Mouse (Mus musculus) midbrain, postnatal 0 days (tissue): ENCODE results near the gene Polr2g. TPM values are rescaled to one million over a fixed set of nuclear protein-coding genes. Genes with fewer than 3 reads are reported as not detected.

ENCODE experiments used
- ATAC-seq: fragments of 200-750 bp; cut with Nextera tagmentation; 2 replicates; pipeline ENCODE4 v1.8.0; 2017; ENCODE audit warnings: moderate number of reproducible peaks, mild to moderate bottlenecking, moderate TSS enrichment, moderate library complexity; ENCODE audit not compliant: low FRiP score
- DNase-seq: peaks from one replicate; pipeline ENCODE4 v3.0.0-alpha.2; 2015; ENCODE audit warnings: low spot score
- H3K27ac ChIP-seq: fragments of 300-500 bp; sonication (generic); 2 replicates; pipeline ENCODE4 v1.5.1; 2014; ENCODE audit warnings: low read depth, mild to moderate bottlenecking, low read length, mixed read lengths
- H3K27me3 ChIP-seq: fragments of 300-500 bp; sonication (generic); 2 replicates; pipeline ENCODE4 v1.6.1; 2014; ENCODE audit warnings: low read length, control low read depth, mixed read lengths; ENCODE audit not compliant: insufficient read depth
- H3K36me3 ChIP-seq: fragments of 300-500 bp; sonication (generic); 2 replicates; pipeline ENCODE4 v1.6.1; 2014; ENCODE audit warnings: low read length, control low read depth, mixed read lengths; ENCODE audit not compliant: insufficient read depth
- H3K4me1 ChIP-seq: fragments of 300-500 bp; sonication (generic); 2 replicates; pipeline ENCODE4 v1.6.1; 2014; ENCODE audit warnings: mild to moderate bottlenecking, control low read depth, antibody characterized with exemption, low read length, mixed read lengths; ENCODE audit not compliant: insufficient read depth
- H3K4me2 ChIP-seq: fragments of 300-500 bp; sonication (generic); 2 replicates; pipeline ENCODE4 v1.6.1; 2014; ENCODE audit warnings: low read depth, mild to moderate bottlenecking, low read length, mixed read lengths; ENCODE audit not compliant: poor library complexity, severe bottlenecking
- H3K4me3 ChIP-seq: fragments of 300-500 bp; sonication (generic); 2 replicates; pipeline ENCODE4 v1.5.1; 2014; ENCODE audit warnings: low read depth, mild to moderate bottlenecking, low read length, moderate library complexity
- H3K9ac ChIP-seq: fragments of 300-500 bp; sonication (generic); replicated peaks from 2 replicates; pipeline ENCODE4 v1.6.1; 2014; ENCODE audit warnings: mild to moderate bottlenecking, low read length, moderate library complexity, mixed read lengths; ENCODE audit not compliant: poor library complexity, severe bottlenecking
- H3K9me3 ChIP-seq: fragments of 300-500 bp; sonication (generic); 2 replicates; pipeline ENCODE4 v1.6.1; 2016; ENCODE audit warnings: low read length, control low read depth
- CTCF ChIP-seq: IDR thresholded peaks from 2 replicates; pipeline ENCODE4 v1.5.1; 2016; ENCODE audit warnings: antibody characterized with exemption, mild to moderate bottlenecking
- WGBS: fragments of 180-500 bp; shearing (Covaris S2); extraction: QIAGEN DNeasy Blood & Tissue Kit; methylation state at CpG from one replicate; pipeline ENCODE4 v1.1.7; 2014; 5-methylcytosine and 5-hydroxymethylcytosine counted together
- polyA plus RNA-seq: library from polyadenylated mRNA; unstranded; fragments of >200 nt; fragmentation: Nextera tagmentation; extraction: Ambion mirVana; gene quantifications from 2 replicates; pipeline ENCODE4 v1.2.1, GENCODE M21; 2015
- total RNA-seq: library from RNA; depleted of rRNA; stranded (reverse); fragments of >200 nt; gene quantifications from 2 replicates; pipeline ENCODE4 v1.2.3, GENCODE M21; 2014

Polr2g gene
- total and polyA plus RNA-seq, 2 experiments from 2014 or later, result 67.2 to 163 TPM

DNA sequence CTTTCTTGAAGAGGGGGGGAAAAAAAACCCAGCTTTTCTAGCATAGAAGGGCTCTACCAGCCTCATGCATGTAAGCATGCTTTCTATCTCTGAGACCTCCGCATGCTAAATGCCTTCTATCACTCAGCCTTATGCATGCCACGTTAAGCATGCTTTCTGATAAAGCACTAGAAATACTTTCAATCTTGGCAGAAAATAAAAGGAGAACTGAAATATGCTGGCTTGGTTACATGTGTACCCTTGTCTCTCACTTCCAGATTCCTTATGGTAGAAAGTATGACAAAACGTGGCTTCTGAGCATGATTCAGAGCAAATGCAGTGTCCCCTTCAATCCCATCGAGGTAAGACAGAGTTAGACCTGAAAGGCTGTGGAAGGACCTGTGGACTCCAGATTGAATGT is 35.1 kb downstream of the Polr2g start:
- Histone ChIP-seq H3K36me3 (peaks cover 53% of the 10 kb centered on the region), H3K27ac (no peak overlapping the region), H3K9ac (no peak overlapping the region), H3K4me3 (no peak overlapping the region), H3K4me2 (no peak overlapping the region), H3K9me3 (peaks cover 6% of the 10 kb centered on the region; the same call in 1 of the 2 replicates), H3K4me1 (peaks cover 4% of the 10 kb centered on the region; the same call in 1 of the 2 replicates), H3K27me3 (no peaks in the 10 kb centered on the region)
- ATAC-seq (no peak), DNase-seq (no peak)
- WGBS, result 94% methylated on average over 4 of the region's 4 CpGs
- TF ChIP-seq CTCF, result no peak

DNA sequence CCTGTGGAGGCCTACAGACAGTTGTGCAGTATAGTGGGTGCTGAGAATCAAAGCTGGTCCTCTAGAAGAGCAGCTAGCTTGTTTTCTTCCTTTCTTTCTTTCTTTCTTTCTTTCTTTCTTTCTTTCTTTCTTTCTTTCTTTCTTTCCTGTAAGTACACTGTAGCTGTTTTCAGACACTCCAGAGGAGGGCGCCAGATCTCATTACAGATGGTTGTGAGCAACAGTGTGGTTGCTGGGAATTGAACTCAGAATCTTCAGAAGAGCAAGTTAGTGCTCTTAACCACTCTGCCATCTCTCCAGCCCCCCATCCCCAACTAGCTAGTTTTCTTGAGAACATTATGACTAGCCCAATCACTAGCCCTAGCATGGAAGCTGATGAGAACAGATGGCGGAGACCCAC is 37.6 kb downstream of the Polr2g start:
- Histone ChIP-seq H3K27ac (no peak overlapping the region), H3K4me3 (no peak overlapping the region), H3K4me1 (peaks cover 13% of the 10 kb centered on the region; the same call in 1 of the 2 replicates), H3K9ac (no peak overlapping the region), H3K36me3 (peaks cover 29% of the 10 kb centered on the region), H3K27me3 (no peaks in the 10 kb centered on the region), H3K4me2 (no peak overlapping the region), H3K9me3 (peaks cover 6% of the 10 kb centered on the region; the same call in 1 of the 2 replicates)
- DNase-seq (no peak), ATAC-seq (no peak)
- WGBS, result 90% methylated on average over 2 of the region's 2 CpGs
- TF ChIP-seq CTCF, result no peak

DNA sequence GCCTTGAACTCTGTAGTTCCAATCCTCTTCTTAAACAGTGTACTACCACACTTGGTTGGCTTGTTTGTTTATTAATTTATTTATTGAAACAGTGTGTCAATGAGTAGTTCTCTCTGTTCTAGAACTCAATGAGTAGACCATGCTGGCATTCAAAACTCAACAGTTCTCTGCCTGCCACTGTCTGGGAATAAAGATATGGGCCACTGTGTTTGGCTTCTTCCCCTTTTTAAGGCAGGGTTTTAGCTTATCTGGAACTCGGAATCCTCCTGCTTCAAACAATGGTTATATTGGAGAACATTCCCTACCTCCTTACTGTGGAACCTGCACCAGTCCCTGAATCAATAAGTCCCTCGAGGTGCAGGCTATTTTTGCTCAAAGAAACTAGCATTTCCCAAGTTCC is 39.5 kb downstream of the Polr2g start:
- no peak overlapping the region for H3K9ac ChIP-seq
- no peak overlapping the region for H3K27ac ChIP-seq
- no peak overlapping the region for H3K4me2 ChIP-seq
- 87% methylated on average over 2 of the region's 2 CpGs for WGBS
- no peaks in the 10 kb centered on the region for H3K9me3 ChIP-seq
- peaks cover 16% of the 10 kb centered on the region; the same call in 1 of the 2 replicates for H3K4me1 ChIP-seq
- TF ChIP-seq CTCF, result no peak
- peaks cover 17% of the 10 kb centered on the region for H3K36me3 ChIP-seq
- no peak for ATAC-seq
- H3K27me3 ChIP-seq, result no peaks in the 10 kb centered on the region
- H3K4me3 ChIP-seq, result no peak overlapping the region
- DNase-seq, result no peak

DNA sequence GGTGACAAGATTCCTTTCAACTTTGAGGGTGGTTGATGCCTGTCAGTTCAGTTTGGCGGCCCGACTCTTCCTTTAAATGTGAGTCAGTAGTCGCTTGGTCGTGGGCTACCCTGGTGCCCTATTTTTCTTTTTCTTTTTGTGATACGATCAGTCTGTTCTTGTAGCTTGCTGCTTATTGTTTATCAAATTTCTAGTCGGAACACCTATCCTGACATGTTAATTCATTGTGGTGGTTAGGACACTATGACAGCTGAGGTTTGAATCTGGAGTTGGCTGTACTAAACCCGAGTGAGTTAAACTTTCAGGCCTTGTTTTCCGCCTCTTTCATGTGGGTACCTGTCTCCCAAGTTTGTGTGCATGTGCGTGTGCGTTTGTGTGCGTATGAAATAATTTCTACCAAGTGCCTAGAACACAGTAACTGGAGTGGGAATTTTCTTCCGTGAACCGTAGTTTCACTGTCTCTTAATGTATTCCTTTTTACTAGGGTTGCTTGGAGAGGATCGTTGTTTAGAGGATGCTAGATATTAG is 40.8 kb downstream of the Polr2g start:
- H3K4me1 ChIP-seq, result peaks cover 16% of the 10 kb centered on the region; the same call in 1 of the 2 replicates
- no peaks in the 10 kb centered on the region for H3K27me3 ChIP-seq
- peak overlapping the region; percentile 95 for H3K9ac ChIP-seq
- ATAC-seq (no peak), DNase-seq (no peak)
- peak overlapping the region; percentile 68 for H3K4me2 ChIP-seq
- peak overlapping the region; percentile 99 for H3K4me3 ChIP-seq
- no peaks in the 10 kb centered on the region for H3K9me3 ChIP-seq
- H3K27ac ChIP-seq, result peak overlapping the region; percentile 90
- no peak for TF ChIP-seq CTCF
- 4% methylated on average over 14 of the region's 14 CpGs for WGBS
- H3K36me3 ChIP-seq, result 0 out of 2 replicates have a peak, but pooled peaks cover 6% of the 10 kb centered on the region

DNA sequence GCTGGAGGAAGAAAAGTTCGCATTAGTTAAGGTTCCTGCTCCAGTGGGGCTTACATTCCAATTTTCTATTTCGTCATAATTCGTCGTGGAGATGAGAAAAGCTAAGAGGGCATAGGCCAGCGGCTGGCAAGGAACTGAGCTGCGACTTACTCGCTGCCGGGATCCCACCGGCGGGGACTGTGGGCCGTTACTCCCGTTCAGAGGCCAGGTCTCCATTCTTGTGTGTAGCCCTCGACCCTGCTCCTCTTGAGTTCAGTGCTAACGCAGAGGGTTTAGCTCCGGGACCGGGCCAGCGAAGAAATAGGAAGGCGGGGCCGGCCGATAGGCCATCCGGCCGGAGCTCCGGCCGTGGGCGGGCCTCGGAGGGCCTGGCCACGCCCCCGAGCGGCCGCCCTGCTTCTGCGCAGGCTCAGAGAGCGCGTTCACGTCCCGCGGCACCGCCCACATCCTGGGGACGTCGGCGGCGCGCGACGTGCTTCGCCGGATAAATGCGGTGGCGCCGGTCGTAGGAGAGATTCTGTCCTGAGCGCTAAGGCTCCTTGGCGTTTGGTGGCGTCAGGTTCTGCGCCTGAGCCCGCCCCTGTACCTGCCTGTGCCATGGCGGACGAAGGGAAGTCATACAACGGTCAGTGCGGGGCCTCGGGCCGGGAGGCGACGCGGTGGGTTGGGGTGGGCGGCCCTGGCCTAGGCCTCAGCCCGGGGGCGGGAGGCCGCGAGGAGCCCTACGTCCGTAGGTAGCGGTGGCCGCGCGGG is 41.6 kb downstream of the Polr2g start, which contains the start of gene Nxf1:
Gene Nxf1, plus strand, starts transcription at position 439 of the 753 bp plus-strand sequence.
- peak; percentile 10; the same call in 1 of the 2 replicates for TF ChIP-seq CTCF
- ATAC-seq, result peak; percentile 94
- Histone ChIP-seq H3K27me3 (no peaks in the 10 kb centered on the region), H3K9ac (peak within 1 kb of the TSS; percentile 95), H3K4me1 (peaks cover 16% of the 10 kb centered on the region; the same call in 1 of the 2 replicates), H3K36me3 (0 out of 2 replicates have a peak, but pooled peaks cover 6% of the 10 kb centered on the region), H3K4me3 (peak within 1 kb of the TSS; percentile 99), H3K4me2 (peak within 1 kb of the TSS; percentile 68), H3K27ac (peak within 1 kb of the TSS; percentile 90), H3K9me3 (no peaks in the 10 kb centered on the region)
- under 1% methylated on average over 74 of the region's 75 CpGs for WGBS
- peak; percentile 95 for DNase-seq

DNA sequence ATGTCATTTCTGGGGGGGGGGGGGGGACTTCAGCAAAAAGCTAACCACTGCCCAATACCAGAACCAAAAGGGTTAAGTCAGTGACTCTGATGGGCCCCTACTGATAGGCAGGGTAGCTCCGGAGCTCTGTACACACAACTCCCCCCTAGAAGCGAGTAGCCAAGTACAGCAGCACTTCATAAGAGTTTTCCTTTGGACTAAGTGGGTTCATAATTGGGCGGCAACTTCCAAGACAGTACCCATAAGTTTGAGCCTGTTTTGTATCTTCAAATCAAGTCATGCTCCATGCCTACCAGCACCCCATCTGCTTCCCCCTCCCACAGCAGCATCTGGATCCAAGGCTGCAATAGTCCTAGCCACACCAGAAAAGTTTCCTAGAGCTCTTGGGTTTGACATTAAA is 42.7 kb downstream of the Polr2g start:
- H3K27me3 ChIP-seq, result no peaks in the 10 kb centered on the region
- peak overlapping the region; percentile 99; the same call in 1 of the 2 replicates for H3K4me3 ChIP-seq
- no peak overlapping the region for H3K27ac ChIP-seq
- no peak overlapping the region for H3K4me2 ChIP-seq
- H3K36me3 ChIP-seq, result peaks cover 11% of the 10 kb centered on the region
- no peak for TF ChIP-seq CTCF
- H3K9me3 ChIP-seq, result no peaks in the 10 kb centered on the region
- no peak overlapping the region for H3K9ac ChIP-seq
- 71% methylated on average over 3 of the region's 3 CpGs for WGBS
- ATAC-seq, result no peak
- peaks cover 16% of the 10 kb centered on the region; the same call in 1 of the 2 replicates for H3K4me1 ChIP-seq
- no peak for DNase-seq
